Mouse (Mus musculus) 3134 (cell line): ENCODE results near the gene Zfhx3.
"Not testable (repeated sequence)": the region's sequence is repeated elsewhere in the genome, so short reads cannot be mapped to it uniquely, and the experiment has no call there.

Experiments
- DNase-seq: peaks from one replicate; pipeline ENCODE4 v3.0.0-alpha.2; 2011; ENCODE audit warnings: low spot score; ENCODE audit not compliant: insufficient read length; ENCODE audit errors: extremely low read depth

Zfhx3 gene

GRCm38 (mm10) chr8:107941922-107942694 lies at the start of gene Zfhx3:
Gene Zfhx3, plus strand, starts transcription at chr8:107942644.
- DNase-seq, result no peak

GRCm38 (mm10) chr8:107918984-107919383 lies 23.5 kb upstream of the Zfhx3 start:
- no peak for DNase-seq

- DNase-seq, result no peak
These were observed 16.3 kb upstream of the Zfhx3 start for GRCm38 (mm10) chr8:107926149-107926548.

GRCm38 (mm10) chr8:107936725-107937124 lies 5.7 kb upstream of the Zfhx3 start:
- DNase-seq, result no peak

GRCm38 (mm10) chr8:107938231-107938630 lies 4.2 kb upstream of the Zfhx3 start:
- DNase-seq, result not testable (repeated sequence)

GRCm38 (mm10) chr8:107940181-107940580 lies 2.3 kb upstream of the Zfhx3 start:
- DNase-seq, result no peak

- DNase-seq, result no peak
These were observed 487 bp downstream of the Zfhx3 start for GRCm38 (mm10) chr8:107942752-107943510.

- DNase-seq, result no peak
These were observed 1.3 kb downstream of the Zfhx3 start for GRCm38 (mm10) chr8:107943550-107944348.

GRCm38 (mm10) chr8:107944676-107945600 lies 2.5 kb downstream of the Zfhx3 start:
- no peak for DNase-seq

- no peak for DNase-seq
These were observed 4.4 kb downstream of the Zfhx3 start for GRCm38 (mm10) chr8:107946888-107947287.

- DNase-seq, result no peak
These were observed 13.4 kb downstream of the Zfhx3 start for GRCm38 (mm10) chr8:107955887-107956286.

- no peak for DNase-seq
These were observed 15.1 kb downstream of the Zfhx3 start for GRCm38 (mm10) chr8:107957566-107957965.

GRCm38 (mm10) chr8:107960466-107960865 lies 18.0 kb downstream of the Zfhx3 start:
- DNase-seq, result no peak

- DNase-seq, result no peak
These were observed 18.4 kb downstream of the Zfhx3 start for GRCm38 (mm10) chr8:107960878-107961277.

GRCm38 (mm10) chr8:107972198-107972597 lies 29.8 kb downstream of the Zfhx3 start:
- no peak for DNase-seq

GRCm38 (mm10) chr8:107974451-107974850 lies 32.0 kb downstream of the Zfhx3 start:
- DNase-seq, result no peak

GRCm38 (mm10) chr8:107978247-107978646 lies 35.8 kb downstream of the Zfhx3 start:
- no peak for DNase-seq

- no peak for DNase-seq
These were observed 38.2 kb downstream of the Zfhx3 start for GRCm38 (mm10) chr8:107980618-107981017.

- no peak for DNase-seq
These were observed 44.2 kb downstream of the Zfhx3 start for GRCm38 (mm10) chr8:107986629-107987028.

GRCm38 (mm10) chr8:107998874-107999273 lies 56.4 kb downstream of the Zfhx3 start:
- no peak for DNase-seq
